Mouse (Mus musculus): ENCODE data around the gene Cd84.

DNA sequence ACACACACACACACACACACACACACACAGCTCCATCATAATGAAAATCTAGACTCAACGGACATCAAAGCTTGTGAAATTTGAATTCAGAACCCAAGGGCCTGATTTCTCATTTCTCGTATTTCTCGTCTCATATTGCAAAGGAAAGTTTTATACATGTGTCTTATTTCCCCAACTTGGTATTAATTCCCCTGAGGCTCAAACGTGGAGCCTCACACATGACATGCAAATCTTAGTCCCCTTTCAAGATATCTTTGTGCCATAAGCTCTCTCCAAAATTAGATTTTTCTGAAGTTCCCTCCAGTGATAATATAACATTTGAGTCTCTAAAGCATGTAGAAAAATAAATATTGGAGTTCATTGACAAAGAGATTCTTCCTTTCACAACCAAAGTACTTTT lies 9.3 kb downstream of the Cd84 start:
- TF ChIP-seq CTCF (IDR thresholded peaks at IDR 0.05; ENCODE audit: borderline replicate concordance, insufficient read depth, low read length) (no peak), POLR2A (IDR thresholded peaks at IDR 0.05; ENCODE audit: low read depth, low read length) (no peak)

Measured in embryonic fibroblast, embryonic 13.5 days (primary cell).